ENCODE assay signal across 11 mouse cellular contexts in genomic region chr9:37124696-37125480, GRCm38 (mm10). TPM values are rescaled to one million over a fixed set of nuclear protein-coding genes. Genes with fewer than 3 reads are reported as not detected.
DNase-seq lines count a peak whose midpoint lies in the region; ATAC-seq and TF ChIP-seq lines count a peak whose summit lies in the region.
"Had no signal": no experiment of that assay in that cellular context is flagged by ENCODE, and none has a peak within 500 bp of the region (broad histone marks: within the 10 kb centered on the region; RNA-seq: fewer than 3 reads in every experiment).

No protein-coding gene starts in this region.

- peak; percentile 52; the same call in 1 of the 2 replicates for TF ChIP-seq CTCF in kidney, adult 2 months (conservative IDR thresholded peaks at IDR 0.05; ENCODE audit: insufficient read depth, insufficient read length, low read depth, low read length)
- peak in 1 of 2 experiments; percentile 53; a peak in 2 of 4 replicates for TF ChIP-seq CTCF in CH12.LX (conservative IDR thresholded peaks at IDR 0.05 in 1 of 2, IDR thresholded peaks at IDR 0.05 in 1 of 2; ENCODE audit: low read depth in 2 of 2, low read length in 2 of 2)
- peak; percentile 33 for TF ChIP-seq CTCF in Patski (IDR thresholded peaks at IDR 0.05)
- peak; percentile 31; the same call in 1 of the 2 replicates for TF ChIP-seq CTCF in cortical plate, adult 2 months (IDR thresholded peaks at IDR 0.05; ENCODE audit: extremely low read depth, insufficient read depth, low read length)

- no peak overlapping the region for H3K27ac ChIP-seq in kidney, adult 2 months (ENCODE audit: insufficient read depth, low read depth, low read length)
- H3K27ac ChIP-seq in CH12.LX (ENCODE audit: insufficient read depth, low read depth), result no peak overlapping the region
- no peak overlapping the region for H3K27ac ChIP-seq in cortical plate, adult 2 months (ENCODE audit: insufficient read depth, low read length)
- H3K27ac ChIP-seq in hindbrain, embryonic 12.5 days, result no peak overlapping the region
- H3K27ac ChIP-seq: embryonic facial prominence, embryonic 15.5 days; midbrain, embryonic 12.5 days had no signal

- TF ChIP-seq POLR2A in kidney, adult 2 months (IDR thresholded peaks at IDR 0.05; ENCODE audit: low read depth, low read length), result no peak
- no peak for TF ChIP-seq POLR2A in CH12.LX (IDR thresholded peaks at IDR 0.05; ENCODE audit: low read depth, low read length)
- no peak for TF ChIP-seq POLR2A in cortical plate, adult 2 months (IDR thresholded peaks at IDR 0.05; ENCODE audit: extremely low read depth, insufficient read depth, low read length)

- dilution Hi-C loops in CH12.LX (cut with MboI; ENCODE audit: extremely low pct_ligation_motif_present, extremely low pct_unique_long_range_greater_than_20kb, low sequenced_read_pairs), result no loop called here

- peak; percentile 40 for TF ChIP-seq RAD21 in CH12.LX (IDR thresholded peaks at IDR 0.05; ENCODE audit: low read depth, low read length)

- POLR2A ChIA-PET in Patski (lab: Charles Lee), result no interaction called here

- H3K27me3 ChIP-seq in kidney, adult 2 months (replicated peaks; ENCODE audit: control insufficient read depth, insufficient read depth, low read length), result no peaks in the 10 kb centered on the region
- H3K27me3 ChIP-seq in CH12.LX (replicated peaks), result peaks cover 25% of the 10 kb centered on the region
- H3K27me3 ChIP-seq in Patski, result peaks cover 29% of the 10 kb centered on the region
- 0 out of 2 replicates have a peak, but pooled peaks cover 3% of the 10 kb centered on the region for H3K27me3 ChIP-seq in hindbrain, embryonic 12.5 days
- H3K27me3 ChIP-seq: midbrain, embryonic 12.5 days had no signal

- no peak overlapping the region for H3K4me3 ChIP-seq in kidney, adult 2 months (ENCODE audit: insufficient read depth, low read depth, low read length)
- no peak overlapping the region for H3K4me3 ChIP-seq in CH12.LX (replicated peaks in 1 of 3; ENCODE audit: low read depth in 2 of 3, low read length in 2 of 3, poor library complexity in 1 of 3)
- no peak overlapping the region for H3K4me3 ChIP-seq in cortical plate, adult 2 months (ENCODE audit: insufficient read depth, low read length)
- no peak overlapping the region for H3K4me3 ChIP-seq in hindbrain, embryonic 12.5 days
- H3K4me3 ChIP-seq: embryonic facial prominence, embryonic 15.5 days; midbrain, embryonic 12.5 days had no signal

- H3K9me3 ChIP-seq in CH12.LX (replicated peaks; ENCODE audit: low read length), result no peaks in the 10 kb centered on the region
- H3K9me3 ChIP-seq in hindbrain, embryonic 12.5 days (replicated peaks), result no peaks in the 10 kb centered on the region
- H3K9me3 ChIP-seq: embryonic facial prominence, embryonic 15.5 days; midbrain, embryonic 12.5 days had no signal

- no peaks in the 10 kb centered on the region for H3K36me3 ChIP-seq in kidney, adult 2 months (ENCODE audit: control insufficient read depth, insufficient read depth, low read length)
- H3K36me3 ChIP-seq in CH12.LX (replicated peaks in 1 of 2; ENCODE audit: control insufficient read depth in 1 of 2, insufficient read depth in 1 of 2, low read length in 1 of 2), result no peaks in the 10 kb centered on the region
- H3K36me3 ChIP-seq in hindbrain, embryonic 12.5 days, result no peaks in the 10 kb centered on the region
- H3K36me3 ChIP-seq: embryonic facial prominence, embryonic 15.5 days had no signal

- TF ChIP-seq EP300 in CH12.LX (IDR thresholded peaks at IDR 0.05; ENCODE audit: low read length), result no peak

- CTCF ChIA-PET in Patski (lab: Charles Lee), result no interaction called here

- no peaks in the 10 kb centered on the region for H3K4me1 ChIP-seq in kidney, adult 2 months (ENCODE audit: control insufficient read depth, insufficient read depth, low read length)
- H3K4me1 ChIP-seq in CH12.LX (ENCODE audit: control insufficient read depth in 1 of 2, insufficient read depth in 2 of 2), result no peaks in the 10 kb centered on the region
- peaks cover 15% of the 10 kb centered on the region for H3K4me1 ChIP-seq in cortical plate, adult 2 months (ENCODE audit: control insufficient read depth, insufficient read depth, low read length)
- peaks cover 22% of the 10 kb centered on the region for H3K4me1 ChIP-seq in hindbrain, embryonic 12.5 days

- ATAC-seq in Patski, result no peak
- no peak for ATAC-seq in hindbrain, embryonic 12.5 days (ENCODE audit: low FRiP score)

- H3K4me2 ChIP-seq in CH12.LX (ENCODE audit: insufficient read depth, low read depth, poor library complexity, severe bottlenecking), result no peak overlapping the region
- no peak overlapping the region for H3K4me2 ChIP-seq in hindbrain, embryonic 12.5 days (replicated peaks)
- H3K4me2 ChIP-seq: embryonic facial prominence, embryonic 15.5 days; midbrain, embryonic 12.5 days had no signal

- 69% methylated on average over 8 of the region's 8 CpGs for WGBS in kidney, adult 2 months
- WGBS in hindbrain, embryonic 12.5 days, result 86% methylated on average over 8 of the region's 8 CpGs

- in situ Hi-C loops in CH12.LX (cut with MboI; ENCODE audit: low pct_ligation_motif_present, low pct_unique_long_range_greater_than_20kb, low sequenced_read_pairs), result no loop called here
- in situ Hi-C loops in Patski (cut with MboI; ENCODE audit: low pct_unique_long_range_greater_than_20kb), result no loop called here

- H3K9ac ChIP-seq in CH12.LX (ENCODE audit: insufficient read depth, low read depth), result no peak overlapping the region
- no peak overlapping the region for H3K9ac ChIP-seq in hindbrain, embryonic 12.5 days
- H3K9ac ChIP-seq: embryonic facial prominence, embryonic 15.5 days; midbrain, embryonic 12.5 days had no signal

- no peaks in the 10 kb centered on the region for H3K79me2 ChIP-seq in CH12.LX (replicated peaks; ENCODE audit: control insufficient read depth, extremely low read depth, insufficient read depth, poor library complexity, severe bottlenecking)

- peak; percentile 14 for DNase-seq in kidney, adult 2 months
- no peak for DNase-seq in kidney, adult 8-10 months
- DNase-seq in CH12.LX (ENCODE audit: extremely low read depth), result no peak
- no peak for DNase-seq in Patski (ENCODE audit: low read depth, low spot score)
- DNase-seq in thymus, postnatal 0 days (ENCODE audit: low spot score), result no peak
- DNase-seq: kidney, postnatal 25 days had no signal

TF ChIP-seq in CH12.LX, 34 proteins besides CTCF, POLR2A, EP300 and RAD21:
- TF ChIP-seq SMC3 (IDR thresholded peaks at IDR 0.05; ENCODE audit: low read depth, low read length) (peak; percentile 36; the same call in 1 of the 2 replicates), POLR2AphosphoS2 (IDR thresholded peaks at IDR 0.05; ENCODE audit: low read depth, low read length) (no peak)
TF ChIP-seq in CH12.LX: peak in this region for 1.

RNA-seq across cellular contexts. Expression of gene Pknox2, which starts 22.3 kb away (rescaled TPM):
- polyA plus RNA-seq in kidney, adult 2 months (2012; rRNA removed), result 7.1 and 8.2 TPM in 2 replicates
- not detected in 2 replicates for total RNA-seq in CH12.LX (2012; rRNA removed)
- total RNA-seq in CH12.LX (2014; rRNA removed), result 0.08 TPM in 1 of 2 replicates, not detected in the other
- 0.11 TPM in 1 of 2 replicates, not detected in the other for polyA plus RNA-seq in CH12.LX (2012; ENCODE audit: insufficient read length, low read depth)
- polyA plus RNA-seq in Patski (2021), result 0.09 TPM
- polyA plus RNA-seq in cortical plate, adult 2 months (2012; rRNA removed), result 80.9 and 84.4 TPM in 2 replicates
- 0.91 and 1.3 TPM in 2 replicates for polyA plus RNA-seq in thymus, postnatal 0 days (2015; fragmentation: Nextera tagmentation; extraction: Ambion mirVana)
- polyA plus RNA-seq in hindbrain, embryonic 12.5 days (2016; fragmentation: Nextera tagmentation; extraction: Ambion mirVana), result 29.6 and 38.0 TPM in 2 replicates
- total RNA-seq: neutrophil, adult 5-6 weeks had no signal
